Mouse (Mus musculus): ENCODE measurements around the gene Fyn.

The Fyn gene

GRCm38 (mm10) chr10:39412826-39413620 lies 44.4 kb downstream of the Fyn start:
- no peak for DNase-seq

GRCm38 (mm10) chr10:39414068-39414467 lies 45.4 kb downstream of the Fyn start:
- DNase-seq, result no peak

- DNase-seq, result no peak
These were observed 46.9 kb downstream of the Fyn start for GRCm38 (mm10) chr10:39415586-39415985.

GRCm38 (mm10) chr10:39417611-39418010 lies 49.0 kb downstream of the Fyn start:
- DNase-seq, result no peak

- DNase-seq, result no peak
These were observed 49.7 kb downstream of the Fyn start for GRCm38 (mm10) chr10:39418395-39418794.

- no peak for DNase-seq
These were observed 52.4 kb downstream of the Fyn start for GRCm38 (mm10) chr10:39420842-39421617.

- DNase-seq, result no peak
These were observed 53.1 kb downstream of the Fyn start for GRCm38 (mm10) chr10:39421772-39422171.

- no peak for DNase-seq
These were observed 56.0 kb downstream of the Fyn start for GRCm38 (mm10) chr10:39424643-39425042.

- no peak for DNase-seq
These were observed 57.4 kb downstream of the Fyn start for GRCm38 (mm10) chr10:39426033-39426432.

- DNase-seq, result no peak
These were observed 58.3 kb downstream of the Fyn start for GRCm38 (mm10) chr10:39426833-39427490.

GRCm38 (mm10) chr10:39429661-39430060 lies 61.0 kb downstream of the Fyn start:
- no peak for DNase-seq

GRCm38 (mm10) chr10:39430074-39430764 lies 61.6 kb downstream of the Fyn start:
- no peak for DNase-seq

GRCm38 (mm10) chr10:39431265-39431664 lies 62.6 kb downstream of the Fyn start:
- DNase-seq, result no peak

GRCm38 (mm10) chr10:39432648-39433568 lies 64.3 kb downstream of the Fyn start:
- no peak for DNase-seq

GRCm38 (mm10) chr10:39433893-39434292 lies 65.2 kb downstream of the Fyn start:
- DNase-seq, result no peak

GRCm38 (mm10) chr10:39434758-39435448 lies 66.2 kb downstream of the Fyn start:
- DNase-seq, result no peak

- DNase-seq, result no peak
These were observed 70.2 kb downstream of the Fyn start for GRCm38 (mm10) chr10:39438905-39439304.

- DNase-seq, result no peak
These were observed 71.9 kb downstream of the Fyn start for GRCm38 (mm10) chr10:39440506-39440905.

- no peak for DNase-seq
These were observed 73.0 kb downstream of the Fyn start for GRCm38 (mm10) chr10:39441636-39442035.

GRCm38 (mm10) chr10:39443122-39443521 lies 74.5 kb downstream of the Fyn start:
- no peak for DNase-seq

GRCm38 (mm10) chr10:39443947-39444346 lies 75.3 kb downstream of the Fyn start:
- no peak for DNase-seq
